Mouse (Mus musculus) lung, postnatal 10 days (tissue): Measurements from ENCODE around the gene Cwc22.

Experiments
- DNase-seq: peaks from one replicate; pipeline ENCODE4 v3.0.0; 2021

The Cwc22 gene

GRCm38 (mm10) chr2:77945596-77946485 is at the start of gene Cwc22:
Cwc22 (minus strand) TSS chr2:77946375.
- DNase-seq, result peak; percentile 95

- no peak for DNase-seq
Observed at GRCm38 (mm10) chr2:77993727-77994401, 47.7 kb upstream of the Cwc22 start.

GRCm38 (mm10) chr2:77992951-77993604 is 46.9 kb upstream of the Cwc22 start:
- DNase-seq, result no peak

- no peak for DNase-seq
Observed at GRCm38 (mm10) chr2:77990820-77991219, 44.6 kb upstream of the Cwc22 start.

- DNase-seq, result no peak
Observed at GRCm38 (mm10) chr2:77990121-77990520, 43.9 kb upstream of the Cwc22 start.

GRCm38 (mm10) chr2:77989390-77989789 is 43.2 kb upstream of the Cwc22 start:
- no peak for DNase-seq

- DNase-seq, result no peak
Observed at GRCm38 (mm10) chr2:77985991-77986730, 40.0 kb upstream of the Cwc22 start.

- DNase-seq, result no peak
Observed at GRCm38 (mm10) chr2:77984209-77984608, 38.0 kb upstream of the Cwc22 start.

- no peak for DNase-seq
Observed at GRCm38 (mm10) chr2:77981826-77982225, 35.7 kb upstream of the Cwc22 start.

- no peak for DNase-seq
Observed at GRCm38 (mm10) chr2:77980696-77981095, 34.5 kb upstream of the Cwc22 start.

GRCm38 (mm10) chr2:77979519-77979918 is 33.3 kb upstream of the Cwc22 start:
- no peak for DNase-seq

GRCm38 (mm10) chr2:77979081-77979480 is 32.9 kb upstream of the Cwc22 start:
- no peak for DNase-seq

GRCm38 (mm10) chr2:77978256-77978655 is 32.1 kb upstream of the Cwc22 start:
- DNase-seq, result no peak

- no peak for DNase-seq
Observed at GRCm38 (mm10) chr2:77976321-77976920, 30.2 kb upstream of the Cwc22 start.

GRCm38 (mm10) chr2:77975606-77976005 is 29.4 kb upstream of the Cwc22 start:
- no peak for DNase-seq

GRCm38 (mm10) chr2:77974986-77975385 is 28.8 kb upstream of the Cwc22 start:
- no peak for DNase-seq

GRCm38 (mm10) chr2:77974366-77974765 is 28.2 kb upstream of the Cwc22 start:
- DNase-seq, result no peak

- no peak for DNase-seq
Observed at GRCm38 (mm10) chr2:77973296-77973695, 27.1 kb upstream of the Cwc22 start.

- no peak for DNase-seq
Observed at GRCm38 (mm10) chr2:77972541-77972940, 26.4 kb upstream of the Cwc22 start.

GRCm38 (mm10) chr2:77971871-77972270 is 25.7 kb upstream of the Cwc22 start:
- DNase-seq, result no peak

- no peak for DNase-seq
Observed at GRCm38 (mm10) chr2:77971361-77971760, 25.2 kb upstream of the Cwc22 start.

- no peak for DNase-seq
Observed at GRCm38 (mm10) chr2:77970556-77970955, 24.4 kb upstream of the Cwc22 start.
